Mouse (Mus musculus) retina, postnatal 7 days (tissue): ENCODE data around the gene Adap1.
"Not testable (repeated sequence)": the region's sequence is repeated elsewhere in the genome, so short reads cannot be mapped to it uniquely, and the experiment has no call there.

Experiments used
- DNase-seq: peaks from one replicate; pipeline ENCODE4 v3.0.0-alpha.2; 2012; ENCODE audit warnings: low read depth, low spot score

Gene Adap1

DNA sequence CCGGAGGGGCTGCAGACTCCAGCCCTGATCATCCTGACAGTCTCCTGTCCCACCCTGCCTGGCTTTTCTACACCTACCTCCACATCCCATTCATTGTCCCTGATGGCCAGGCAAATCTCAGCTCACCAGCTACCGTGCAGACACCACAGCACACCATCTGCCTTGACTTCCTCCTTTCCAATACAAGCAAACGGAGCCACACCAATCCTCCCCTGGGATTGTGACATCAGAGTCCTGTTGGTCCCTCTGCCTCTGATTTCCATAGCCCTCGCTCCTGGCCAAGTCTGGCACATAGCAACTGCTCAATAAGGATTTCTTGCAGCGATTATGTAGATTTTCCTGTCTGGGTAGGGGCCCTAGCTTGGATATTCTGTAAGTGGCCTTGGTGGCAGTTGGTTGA lies 25.7 kb upstream of the Adap1 start, which contains the start of gene Cox19:
Cox19 (minus strand) TSS at position 285 of the 400 bp plus-strand sequence.
- DNase-seq, result no peak

DNA sequence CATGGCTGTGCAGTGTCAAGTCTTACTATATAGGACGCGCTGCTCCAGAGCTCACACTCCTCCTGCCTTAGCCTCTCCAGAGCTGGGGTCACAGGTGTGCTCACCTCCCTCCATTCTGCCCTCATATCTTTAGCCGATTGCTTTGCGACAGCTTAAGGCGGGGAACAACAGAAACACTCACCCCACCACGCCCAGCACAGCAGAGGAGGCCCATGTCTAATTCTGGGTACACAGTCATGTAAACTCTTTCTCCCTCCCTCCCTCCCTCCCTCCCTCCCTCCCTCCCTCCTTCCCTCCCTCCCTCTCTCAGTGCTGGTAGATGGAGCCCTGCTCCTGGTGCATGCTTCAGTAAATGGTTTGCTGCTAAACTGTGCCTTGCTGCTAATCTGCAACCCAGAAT lies 24.3 kb upstream of the Adap1 start:
- DNase-seq, result no peak

GRCm38 (mm10) chr5:139347225-139347624 lies 21.8 kb upstream of the Adap1 start:
- no peak for DNase-seq

- no peak for DNase-seq
Measured at GRCm38 (mm10) chr5:139345364-139345714, 19.9 kb upstream of the Adap1 start.

DNA sequence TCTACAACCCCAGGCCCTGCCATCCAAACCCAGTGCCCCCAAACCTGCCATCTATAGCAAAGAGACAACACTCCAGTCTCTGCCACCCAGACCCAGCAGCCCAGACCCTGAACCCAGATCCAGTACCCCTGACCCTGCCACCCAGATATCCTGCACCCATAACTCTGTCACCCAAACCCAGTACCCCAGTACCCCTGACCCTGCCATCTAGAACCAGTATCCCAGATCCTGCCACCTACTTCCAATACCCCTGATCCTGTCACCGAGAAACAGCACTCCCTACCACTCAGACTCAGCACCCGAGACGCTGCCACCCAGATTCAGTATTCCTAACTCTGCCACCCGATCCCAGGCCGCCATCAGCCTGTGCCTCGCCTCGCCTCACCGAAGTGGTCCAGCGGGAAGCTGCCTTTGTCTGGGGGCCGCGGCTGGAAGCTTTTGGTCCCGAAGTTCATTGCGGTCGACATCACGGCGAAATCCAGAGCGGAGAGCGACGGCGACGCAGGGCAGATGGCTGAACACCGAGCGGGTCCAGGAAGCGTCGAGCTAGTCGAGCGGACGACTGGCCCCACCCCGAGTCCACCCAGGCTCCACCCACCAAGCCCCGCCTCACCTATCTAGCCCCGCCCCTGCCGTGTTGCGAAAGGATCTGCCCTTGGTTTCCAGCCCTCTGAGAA lies 19.4 kb upstream of the Adap1 start:
- DNase-seq, result peak; percentile 81

- DNase-seq, result peak; percentile 46
Measured at GRCm38 (mm10) chr5:139344021-139344686, 18.7 kb upstream of the Adap1 start.

DNA sequence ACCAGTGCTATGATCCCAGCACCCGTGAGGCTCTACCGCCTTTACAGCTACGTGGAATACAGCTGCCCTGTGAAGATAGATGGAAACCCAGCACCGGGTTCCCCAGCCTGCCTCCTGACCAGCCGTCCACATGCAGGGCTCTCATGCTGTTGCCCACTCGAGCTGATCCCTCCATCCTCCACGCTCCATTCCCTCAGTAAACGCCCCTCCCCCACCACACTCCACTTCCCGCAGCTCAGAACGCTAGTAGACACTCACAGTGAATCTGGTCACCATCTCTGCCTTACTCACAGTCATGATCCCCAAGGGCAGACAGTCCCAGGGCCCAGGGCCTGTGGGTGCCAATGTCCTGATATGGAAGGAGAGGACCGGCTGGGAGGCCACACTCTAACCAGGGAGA lies 13.5 kb upstream of the Adap1 start:
- DNase-seq, result no peak

DNA sequence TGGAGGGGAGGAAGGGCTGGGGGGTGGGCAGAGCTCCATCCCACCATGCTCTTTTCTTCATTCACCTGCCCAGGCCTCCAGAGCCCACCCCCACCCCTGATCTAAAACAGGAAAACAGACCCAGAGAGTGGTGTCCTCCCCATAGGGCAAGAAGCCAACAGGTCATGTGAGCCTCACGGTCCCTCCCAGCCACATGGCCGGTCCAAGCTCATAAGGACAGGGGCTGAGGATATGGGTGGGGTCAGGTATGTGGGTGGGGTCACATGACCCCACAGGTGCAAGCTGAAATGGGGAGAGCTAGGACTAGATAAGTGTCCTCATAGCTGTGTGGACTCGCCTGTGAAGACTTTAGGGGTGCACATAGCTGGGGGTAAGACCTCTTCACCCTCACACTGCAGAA lies 13.0 kb upstream of the Adap1 start:
- no peak for DNase-seq

DNA sequence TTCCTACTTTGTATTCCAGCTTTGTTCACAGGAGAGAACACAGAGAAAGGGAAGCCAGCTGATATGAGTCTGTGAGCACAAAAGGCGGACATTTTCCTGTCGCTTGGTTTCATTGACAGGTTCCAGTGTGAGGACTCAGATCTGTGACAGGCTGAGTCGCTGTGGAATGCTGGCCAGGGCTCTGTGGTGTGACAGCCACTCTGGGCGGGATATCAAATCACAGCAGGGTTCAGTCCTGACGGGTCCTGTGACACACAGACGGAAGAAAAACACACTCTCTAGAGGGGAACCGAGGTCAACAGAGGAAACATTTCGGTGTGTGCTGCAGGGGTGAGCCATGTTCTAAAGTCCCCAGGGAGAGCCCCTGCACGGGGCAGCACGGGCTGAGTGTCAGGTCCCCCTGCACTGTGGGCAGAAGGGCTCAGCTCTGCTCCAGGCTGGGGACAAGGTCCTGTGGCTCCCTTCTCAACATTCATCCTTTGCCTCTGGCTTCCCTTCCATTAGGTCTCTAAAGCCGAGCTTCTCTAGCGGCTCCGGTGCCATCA lies 12.5 kb upstream of the Adap1 start:
- DNase-seq, result no peak

- DNase-seq, result no peak
Measured at GRCm38 (mm10) chr5:139335634-139336033, 10.2 kb upstream of the Adap1 start.

DNA sequence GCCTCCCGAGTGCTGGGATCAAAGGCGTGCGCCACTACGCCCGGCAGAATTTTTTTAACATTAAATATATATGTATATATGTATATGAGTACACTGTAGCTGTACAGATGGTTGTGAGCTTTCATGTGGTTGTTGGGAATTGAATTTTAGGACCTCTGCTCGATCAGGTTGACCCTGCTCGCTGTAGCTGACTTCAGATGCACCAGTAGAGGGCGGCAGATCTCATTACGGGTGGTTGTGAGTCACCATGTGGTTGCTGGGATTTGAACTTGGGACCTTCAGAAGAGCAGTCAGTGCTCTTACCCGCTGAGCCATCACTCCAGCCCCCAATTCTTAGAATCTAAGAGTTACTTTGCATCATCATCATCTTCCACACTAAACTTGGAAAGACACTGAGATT lies 9.0 kb upstream of the Adap1 start:
- DNase-seq, result not testable (repeated sequence)

DNA sequence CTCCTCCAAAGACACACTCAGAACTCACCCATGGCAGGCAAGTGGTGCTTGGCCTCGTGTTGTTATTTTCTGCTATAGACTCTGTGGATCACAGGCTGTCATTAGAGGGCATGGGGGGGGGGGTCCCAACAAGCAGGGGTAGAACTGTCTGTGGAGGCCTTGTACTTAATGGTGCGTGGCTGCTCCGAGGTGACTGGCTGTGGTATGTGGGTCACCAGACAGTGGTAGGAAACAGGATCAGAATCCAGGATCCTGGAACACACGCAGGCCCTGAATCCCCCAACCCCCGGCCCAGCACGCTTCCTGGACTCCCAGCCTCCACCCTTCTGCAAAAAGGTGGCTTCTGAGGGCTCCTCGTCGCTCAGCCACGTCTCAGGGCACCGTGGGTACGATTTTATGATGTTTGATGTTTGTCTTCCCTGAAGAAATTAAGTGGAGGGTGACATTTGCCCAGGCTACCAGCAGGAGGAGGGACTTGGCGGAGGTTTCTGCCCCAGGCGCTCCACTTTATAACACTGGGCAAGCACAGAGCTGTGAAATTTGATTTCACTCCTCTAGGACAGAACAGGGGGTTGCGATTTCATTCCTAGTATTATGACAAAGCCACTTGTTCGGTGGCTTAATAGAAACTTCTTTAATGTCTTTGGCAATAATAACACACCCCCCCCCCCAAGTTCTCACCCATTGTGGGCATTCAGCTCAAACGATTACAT lies 8.0 kb upstream of the Adap1 start:
- no peak for DNase-seq

DNA sequence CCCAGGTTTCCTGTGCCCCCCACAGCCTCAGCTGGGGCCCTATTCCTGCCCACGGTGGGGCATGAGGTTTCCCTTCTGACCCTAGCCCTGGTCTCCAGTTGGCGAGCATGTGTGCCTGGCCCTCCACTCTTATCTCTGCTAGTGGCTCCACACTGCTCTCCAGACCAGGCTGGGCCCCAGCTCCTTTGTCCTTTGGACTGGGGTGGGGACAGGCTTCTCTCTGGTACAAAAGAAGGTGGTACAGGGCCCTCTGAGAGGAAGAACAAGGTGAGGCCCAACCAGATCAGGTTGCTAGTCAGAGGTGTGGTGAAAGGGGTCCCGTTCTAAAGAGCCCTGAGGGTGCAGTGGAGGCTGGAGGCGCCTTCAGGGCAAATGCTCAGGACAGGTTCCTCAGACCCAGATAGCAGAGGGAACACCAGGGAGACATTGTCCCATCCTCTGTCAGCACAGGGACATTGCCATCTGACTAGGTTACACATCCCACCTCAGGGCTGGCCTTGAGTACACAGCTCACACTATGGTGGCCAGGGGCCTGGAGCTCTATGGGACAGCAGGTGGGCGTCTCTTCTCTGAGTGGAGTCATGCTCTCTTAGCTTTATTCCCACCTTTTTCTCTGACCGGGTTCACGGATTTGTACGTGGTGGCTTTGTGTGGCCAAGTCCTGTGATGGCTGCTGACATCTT lies 7.3 kb upstream of the Adap1 start:
- DNase-seq, result no peak

DNA sequence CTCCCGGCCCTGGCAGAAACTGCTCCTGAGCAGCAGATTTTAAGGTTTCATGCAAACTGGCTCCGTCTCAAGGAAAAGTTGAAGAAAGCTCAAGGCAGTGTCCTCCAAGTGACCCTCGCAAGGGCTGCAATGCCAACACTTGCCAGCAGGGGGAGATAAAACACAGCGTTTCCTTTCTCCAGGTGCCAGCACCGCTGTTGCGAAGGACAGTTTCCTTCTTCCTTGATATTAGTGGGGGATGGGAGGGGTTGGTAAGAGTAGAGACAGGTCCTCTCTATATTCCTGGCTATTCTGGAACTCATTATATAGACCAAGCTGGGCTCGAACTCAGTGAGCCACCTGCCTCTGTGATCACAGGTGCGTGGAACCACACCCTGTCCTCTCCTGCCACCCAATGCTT lies 6.3 kb upstream of the Adap1 start:
- DNase-seq, result peak; percentile 63

- DNase-seq, result no peak
Measured at GRCm38 (mm10) chr5:139330766-139331165, 5.3 kb upstream of the Adap1 start.

GRCm38 (mm10) chr5:139327634-139328020 lies 2.2 kb upstream of the Adap1 start:
- no peak for DNase-seq

GRCm38 (mm10) chr5:139326986-139327633 lies 1.7 kb upstream of the Adap1 start:
- DNase-seq, result no peak

DNA sequence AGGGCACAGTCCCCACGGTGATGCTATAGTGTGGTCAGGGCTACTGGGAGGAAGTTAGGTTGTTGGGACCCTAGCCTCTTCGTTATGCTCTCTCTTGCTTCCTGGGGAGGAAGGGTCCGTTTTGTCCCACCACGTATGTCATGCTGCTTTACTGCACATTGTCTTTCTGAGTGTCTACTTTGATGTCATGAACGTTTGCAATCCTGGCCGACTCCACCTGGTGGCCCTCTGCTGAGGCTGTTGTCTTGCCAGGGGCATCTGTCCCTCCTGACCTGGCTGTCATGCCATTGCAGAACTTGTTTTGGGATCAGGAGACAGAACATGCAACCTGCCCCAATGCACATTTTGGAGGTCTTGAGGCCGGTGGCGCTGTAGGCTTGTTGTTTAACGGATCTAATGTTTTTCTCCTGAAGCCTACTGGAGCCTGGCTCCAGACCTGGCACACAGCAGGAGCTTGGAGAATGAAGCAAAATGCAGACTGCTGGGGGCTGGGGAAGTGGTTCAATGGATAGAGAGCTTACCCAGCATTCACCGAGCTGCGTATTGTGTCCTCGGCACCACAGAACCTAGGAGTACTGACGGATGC lies 782 bp upstream of the Adap1 start:
- DNase-seq, result no peak

- no peak for DNase-seq
Measured at GRCm38 (mm10) chr5:139324691-139325394, 579 bp downstream of the Adap1 start.

DNA sequence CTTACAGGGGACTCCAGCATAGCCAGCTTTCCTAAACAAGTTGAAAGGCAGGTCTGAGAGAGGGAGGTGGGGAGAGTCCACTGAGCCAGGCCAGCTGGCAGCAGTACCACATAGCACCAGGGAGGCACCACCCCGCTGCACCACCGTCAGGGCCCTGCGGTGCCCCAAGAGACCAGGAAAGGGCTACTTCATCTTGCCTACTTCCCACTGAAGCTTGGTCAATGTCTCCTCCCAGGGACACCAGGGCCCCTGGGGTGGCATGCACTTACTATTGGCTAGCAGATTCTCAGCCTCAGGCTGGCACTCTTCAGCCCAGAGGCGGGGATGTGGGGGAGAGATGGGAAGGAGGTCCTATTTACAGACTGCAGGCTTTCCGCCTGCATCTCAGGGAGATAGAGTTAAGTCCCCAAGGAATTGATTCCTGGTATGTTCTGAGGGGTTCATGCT lies 1.4 kb downstream of the Adap1 start:
- DNase-seq, result no peak
